Mouse (Mus musculus) gastrocnemius, postnatal 10 days (tissue): ENCODE measurements at regions not wholly inside any gene's neighbourhood (a gene's known extent, or its start where the extent isn't known, plus 50 kb on each side); places are given as distances from the start of the nearest gene placed in this dataset.

Experiments
- DNase-seq: peaks from one replicate; pipeline ENCODE4 v3.0.0; 2021; ENCODE audit warnings: mixed read lengths

DNA sequence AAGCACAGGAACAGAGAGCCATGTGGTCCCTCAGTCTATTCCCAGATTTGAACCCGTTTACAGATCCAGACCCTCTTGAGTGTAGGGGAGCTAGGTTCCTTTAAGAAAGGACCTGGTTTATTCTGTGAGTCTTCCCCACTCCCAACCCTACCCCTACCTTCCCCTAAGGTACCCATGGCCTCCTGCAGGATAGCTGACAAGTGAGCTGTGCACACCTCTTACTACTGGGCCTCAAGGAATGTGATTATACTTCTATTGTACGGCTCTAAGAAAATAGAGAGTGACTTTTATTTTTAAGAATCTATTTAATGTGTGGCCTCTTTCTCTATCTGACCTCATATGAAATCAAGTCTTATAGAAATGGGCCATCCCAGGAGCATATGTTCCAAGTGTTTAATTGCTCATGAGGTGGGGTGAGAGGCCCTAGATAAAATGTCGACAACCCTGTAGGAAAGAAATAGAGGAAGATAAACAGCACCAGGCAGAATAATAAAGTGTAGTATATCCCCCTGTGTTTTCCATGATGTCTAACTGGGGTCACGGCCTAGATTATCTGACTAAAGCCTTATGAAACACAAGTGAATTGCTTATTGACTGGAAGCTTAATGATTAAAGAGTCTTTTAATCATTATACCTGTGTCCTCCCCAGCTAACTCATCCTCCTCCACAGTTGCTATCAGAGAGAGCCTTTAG, 145.7 kb upstream of the Cdh5 start:
- no peak for DNase-seq

DNA sequence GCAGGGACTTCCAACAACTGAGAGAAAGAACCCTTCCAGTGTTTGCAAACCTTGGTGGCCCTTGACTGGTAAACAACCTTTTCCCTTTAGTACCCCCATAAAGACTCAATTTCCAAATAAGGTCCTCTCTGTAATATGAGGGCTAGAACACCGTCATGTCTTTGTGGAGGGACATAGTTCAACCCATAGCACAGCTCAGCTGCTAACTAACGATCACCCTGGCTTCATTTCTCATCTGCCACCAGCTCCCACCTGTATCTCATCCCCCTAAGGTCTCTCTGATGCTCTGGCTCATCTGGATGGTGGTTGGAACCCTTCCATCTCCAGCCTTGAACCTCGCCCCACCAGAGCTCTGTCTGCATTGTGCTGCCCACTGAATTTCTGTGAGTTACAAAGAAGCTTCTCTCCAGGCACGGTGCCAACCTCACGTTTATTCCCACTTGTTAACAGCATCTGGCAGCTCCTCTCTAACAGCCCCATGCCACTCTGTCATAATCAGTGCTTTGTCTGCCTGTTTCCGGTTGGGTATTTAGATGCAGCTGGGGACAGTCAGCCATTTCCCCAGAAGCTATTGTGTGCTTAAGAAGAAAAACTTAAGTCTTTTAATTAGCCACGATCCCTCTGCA, 137.0 kb upstream of the Cdh5 start:
- DNase-seq, result peak; percentile 19

GRCm38 (mm10) chr8:103969929-103970328, 131.5 kb upstream of the Cdh5 start:
- no peak for DNase-seq

- DNase-seq, result no peak
Observed at GRCm38 (mm10) chr8:103970511-103970910, 130.9 kb upstream of the Cdh5 start.

DNA sequence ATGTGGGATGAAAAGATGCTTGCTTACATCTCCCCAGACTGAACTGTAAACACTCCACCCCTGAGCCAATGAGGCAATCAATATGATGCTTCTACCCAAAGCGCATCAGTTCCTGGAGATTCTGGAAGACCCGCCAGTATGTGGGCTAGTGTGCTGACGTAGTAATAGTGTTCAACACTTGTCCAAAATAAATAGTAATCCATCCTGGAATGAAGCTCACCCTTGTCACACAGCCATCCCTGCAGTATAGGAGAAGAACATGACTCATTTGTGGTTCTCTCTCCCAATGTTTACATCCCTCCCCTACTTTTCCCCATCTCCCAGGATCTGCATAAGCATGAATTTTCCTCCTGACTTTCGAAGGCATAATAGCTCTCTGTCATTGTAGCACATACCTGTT, 130.5 kb upstream of the Cdh5 start:
- no peak for DNase-seq

DNA sequence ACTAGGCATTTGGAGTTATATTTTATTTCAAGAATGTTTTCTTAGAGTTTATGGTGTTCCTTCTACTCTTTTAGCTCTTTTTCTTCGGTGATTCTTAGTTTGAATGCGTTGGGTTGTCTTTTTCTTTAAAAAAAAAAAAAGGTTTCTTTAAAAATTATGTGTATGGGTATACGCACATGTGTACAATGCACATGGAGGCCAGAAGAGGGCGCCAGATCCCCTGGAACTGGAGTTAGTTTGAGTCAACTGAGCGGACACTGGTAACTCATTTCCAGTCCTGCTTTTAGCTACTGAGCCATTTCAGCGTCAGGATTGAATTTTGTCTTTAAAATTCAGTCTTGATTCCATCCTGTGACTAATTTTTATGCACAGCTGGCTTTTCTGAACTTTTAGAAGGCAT, 124.9 kb upstream of the Cdh5 start:
- no peak for DNase-seq

DNA sequence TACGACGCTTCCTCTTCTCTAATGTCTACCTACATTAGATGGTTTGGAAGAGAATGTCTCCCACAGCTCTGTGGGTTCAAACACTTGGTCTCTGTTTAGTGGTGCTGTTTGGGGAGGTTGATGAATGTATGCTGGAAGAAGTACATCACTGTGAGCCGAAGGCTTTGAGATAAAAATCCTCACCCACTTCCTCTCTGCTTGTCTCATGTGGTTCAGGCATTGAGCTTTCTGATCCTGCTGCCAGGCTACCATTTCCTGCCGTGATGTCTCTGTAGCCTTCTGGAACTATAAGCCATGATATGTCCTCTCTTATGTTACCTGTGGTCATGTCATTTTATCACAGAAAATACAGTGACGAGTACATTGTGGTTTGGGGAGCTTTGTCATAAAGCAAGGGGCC, 122.5 kb upstream of the Cdh5 start:
- no peak for DNase-seq

DNA sequence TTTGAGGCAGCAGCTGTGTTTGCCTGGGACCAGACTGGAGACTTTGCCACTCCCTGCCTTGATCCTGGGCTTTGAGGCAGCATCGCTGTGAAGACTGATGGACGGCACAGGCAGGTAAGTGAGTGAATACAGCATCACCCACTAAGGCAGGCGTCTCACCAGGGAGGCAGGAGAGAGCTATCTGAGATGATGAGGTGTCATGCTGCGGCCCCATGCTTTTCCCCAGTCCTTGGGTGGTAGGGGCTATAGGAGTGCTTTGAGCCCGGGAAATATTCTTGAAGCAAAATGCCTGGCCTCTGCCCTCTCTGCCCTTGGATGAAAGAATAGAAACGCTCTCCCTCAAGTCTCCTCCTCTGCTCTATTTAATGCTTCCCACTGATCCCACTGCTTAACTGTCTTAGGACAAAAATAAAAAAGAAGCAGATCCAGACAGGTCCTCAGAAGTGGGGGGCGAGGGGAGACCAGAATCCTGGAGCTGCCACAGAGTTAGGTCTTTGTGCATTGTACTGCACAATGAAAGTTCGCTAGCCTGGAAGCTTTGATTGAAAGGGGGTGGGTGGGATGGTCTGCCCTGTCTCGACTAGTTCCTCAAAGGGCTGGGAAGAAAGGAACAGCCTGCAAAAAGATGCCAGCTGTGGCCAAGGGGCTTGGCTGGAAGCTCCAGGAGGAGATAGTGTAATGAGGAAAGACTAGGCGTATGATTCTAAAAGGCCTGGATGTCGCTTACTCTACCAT, 117.4 kb upstream of the Cdh5 start:
- no peak for DNase-seq

DNA sequence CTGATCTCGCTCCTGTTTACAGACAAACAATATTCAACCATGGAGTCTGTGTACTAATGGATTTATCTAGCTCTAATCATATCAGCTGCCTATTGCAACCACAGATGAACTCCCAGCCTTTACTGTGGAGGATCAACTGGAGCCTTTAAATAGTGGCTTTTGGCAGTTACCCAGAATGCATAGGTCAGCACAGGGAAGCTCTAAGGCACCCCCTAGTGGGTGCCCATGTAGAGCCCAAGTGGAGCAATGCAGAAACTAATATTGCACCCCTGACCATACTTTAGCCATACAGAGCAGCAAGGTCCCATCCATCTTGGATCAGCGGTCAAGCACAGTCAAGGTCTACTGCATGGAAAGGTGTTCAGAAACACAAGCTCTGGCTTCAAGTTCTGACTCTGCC, 115.8 kb upstream of the Cdh5 start:
- DNase-seq, result no peak

DNA sequence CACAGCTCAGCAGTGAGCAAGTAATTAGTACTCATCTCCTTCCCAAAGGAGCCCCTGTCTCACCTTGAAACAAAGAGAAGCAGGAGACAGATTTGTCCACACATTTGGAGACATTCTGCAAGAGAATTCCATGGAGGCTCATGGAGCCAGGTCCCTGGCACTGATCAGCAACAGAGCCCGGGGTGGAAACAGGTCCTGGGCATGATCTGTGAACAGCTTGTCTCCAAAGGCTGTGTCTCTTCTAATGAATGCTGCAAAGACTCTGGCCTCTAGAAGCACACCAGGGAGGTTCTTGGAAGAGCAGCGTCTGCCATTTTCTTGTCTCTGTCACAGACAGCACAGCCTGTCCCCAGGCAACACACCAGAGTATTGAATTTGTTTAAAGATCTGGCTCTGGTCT, 107.5 kb upstream of the Cdh5 start:
- DNase-seq, result no peak

DNA sequence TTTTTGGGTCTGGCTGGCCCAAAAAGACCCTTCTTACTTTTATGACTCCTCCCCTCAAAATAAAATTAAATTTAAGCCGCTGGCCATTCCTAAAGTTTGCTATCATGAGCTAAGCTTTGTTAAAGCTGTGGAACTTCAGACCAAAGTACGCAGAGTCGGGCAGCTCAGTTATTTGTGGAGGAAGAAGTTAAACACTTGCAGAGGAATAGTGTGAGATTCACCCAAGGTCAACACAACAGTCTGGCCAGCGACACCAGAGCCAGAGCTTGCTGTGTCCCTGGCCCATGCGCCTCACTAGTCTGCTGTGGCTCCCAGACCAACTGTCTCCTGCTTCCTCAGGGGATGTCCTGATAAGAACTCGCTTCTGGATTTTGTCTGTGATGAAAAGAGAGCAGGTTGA, 103.3 kb upstream of the Cdh5 start:
- no peak for DNase-seq

GRCm38 (mm10) chr8:104007209-104007608, 94.2 kb upstream of the Cdh5 start:
- no peak for DNase-seq

DNA sequence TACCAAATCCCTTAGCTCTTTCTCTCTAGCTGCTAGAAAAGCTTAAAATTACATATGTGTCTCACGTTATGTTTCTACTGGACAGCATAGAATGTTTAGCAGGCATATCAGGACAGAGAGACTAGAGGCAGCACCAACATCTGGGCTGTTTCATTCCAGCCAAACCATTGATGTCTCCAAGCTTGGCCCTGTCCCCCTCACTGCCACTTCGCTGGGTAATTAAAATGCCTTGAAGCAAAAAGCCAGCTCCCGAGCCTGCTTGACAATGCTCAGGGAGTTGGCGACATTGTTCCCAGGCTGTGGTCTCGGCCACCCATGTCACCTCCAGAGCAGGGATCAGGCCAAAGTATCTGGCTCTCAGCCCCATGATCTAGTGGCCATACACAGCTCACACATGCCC, 92.7 kb upstream of the Cdh5 start:
- no peak for DNase-seq

- DNase-seq, result no peak
Observed at GRCm38 (mm10) chr8:104009306-104009705, 92.1 kb upstream of the Cdh5 start.

- no peak for DNase-seq
Observed at GRCm38 (mm10) chr8:104022231-104022630, 79.2 kb upstream of the Cdh5 start.

- peak; percentile 46 for DNase-seq
Observed at GRCm38 (mm10) chr8:104022691-104023509, 78.5 kb upstream of the Cdh5 start.

DNA sequence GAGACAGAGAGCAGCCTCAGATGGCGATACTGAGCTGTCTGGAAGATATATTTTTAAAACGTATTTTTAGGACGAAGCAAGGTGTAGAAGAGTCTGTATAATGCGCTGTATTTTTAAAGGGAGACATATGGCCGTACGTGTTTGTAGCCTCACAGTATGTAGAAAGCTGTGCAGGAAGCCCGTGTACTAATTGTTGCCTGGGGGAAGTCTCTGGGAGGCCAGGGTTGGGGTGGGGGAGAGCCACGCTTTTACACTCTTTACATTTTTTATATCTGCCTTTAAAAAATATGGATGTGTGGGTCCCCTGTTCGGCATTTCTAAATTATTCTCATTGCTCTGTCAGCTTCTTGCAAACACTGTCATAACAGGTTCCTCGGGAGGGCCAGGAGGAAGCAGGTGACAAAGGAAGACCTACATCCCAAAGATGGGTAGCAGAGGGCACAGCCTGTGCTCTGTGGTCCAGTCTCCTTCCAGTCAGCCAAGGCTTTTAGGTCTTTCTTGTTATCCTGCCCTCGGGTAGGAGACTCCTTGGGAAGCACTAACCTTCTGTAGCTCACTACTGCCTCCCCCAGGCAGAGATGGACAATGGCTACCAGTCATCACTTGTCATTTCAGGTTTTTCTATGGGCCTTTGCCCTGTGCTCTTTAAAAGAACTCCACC, 74.1 kb upstream of the Cdh5 start:
- DNase-seq, result peak; percentile 44

GRCm38 (mm10) chr8:104028626-104029025, 72.8 kb upstream of the Cdh5 start:
- DNase-seq, result peak; percentile 89

GRCm38 (mm10) chr8:104032179-104032578, 69.2 kb upstream of the Cdh5 start:
- no peak for DNase-seq

GRCm38 (mm10) chr8:104033148-104033547, 68.3 kb upstream of the Cdh5 start:
- no peak for DNase-seq

DNA sequence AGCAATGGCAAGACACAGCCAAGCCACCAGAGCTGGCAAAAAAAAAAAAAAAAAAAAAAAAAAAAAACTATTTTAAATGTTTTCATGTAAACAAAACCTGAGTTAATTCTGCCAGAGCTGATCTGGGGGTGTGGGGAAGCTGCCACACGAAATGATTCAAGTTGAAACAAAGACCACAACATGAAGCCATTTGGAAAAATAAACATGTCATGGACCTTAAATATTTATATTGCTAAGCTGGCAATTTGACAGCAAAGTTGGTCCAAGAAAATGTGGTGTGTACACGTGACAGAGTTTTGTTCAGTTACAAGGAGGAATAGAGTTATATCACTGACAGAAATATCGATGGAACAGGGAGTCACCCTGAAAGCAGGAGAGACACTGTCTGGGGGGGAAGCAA, 67.1 kb upstream of the Cdh5 start:
- no peak for DNase-seq
